Mouse (Mus musculus) midbrain, embryonic 15.5 days (tissue): Measurements from ENCODE around the gene Umad1. TPM values are rescaled to one million over a fixed set of nuclear protein-coding genes. Genes with fewer than 3 reads are reported as not detected.

Experiments used
- ATAC-seq: fragments of 200-750 bp; cut with Nextera tagmentation; replicated peaks from 2 replicates; pipeline ENCODE4 v1.8.0; 2017; ENCODE audit warnings: moderate TSS enrichment
- H3K27ac ChIP-seq: fragments of 300-500 bp; sonication (generic); 2 replicates; pipeline ENCODE4 v1.5.1; 2015; ENCODE audit warnings: mild to moderate bottlenecking, inconsistent platforms
- H3K27me3 ChIP-seq: fragments of 300-500 bp; sonication (generic); replicated peaks from 2 replicates; pipeline ENCODE4 v1.6.1; 2015; ENCODE audit warnings: inconsistent platforms
- H3K36me3 ChIP-seq: fragments of 300-500 bp; sonication (generic); replicated peaks from 2 replicates; pipeline ENCODE4 v1.6.1; 2015; ENCODE audit warnings: inconsistent platforms
- H3K4me1 ChIP-seq: fragments of 300-500 bp; sonication (generic); 2 replicates; pipeline ENCODE4 v1.6.1; 2015; ENCODE audit warnings: inconsistent platforms
- H3K4me2 ChIP-seq: fragments of 300-500 bp; sonication (generic); 2 replicates; pipeline ENCODE4 v1.6.1; 2015; ENCODE audit warnings: inconsistent platforms, mild to moderate bottlenecking, moderate library complexity
- H3K4me3 ChIP-seq: fragments of 300-500 bp; sonication (generic); 2 replicates; pipeline ENCODE4 v1.5.1; 2015; ENCODE audit warnings: mild to moderate bottlenecking, inconsistent platforms
- H3K9ac ChIP-seq: fragments of 300-500 bp; sonication (generic); 2 replicates; pipeline ENCODE4 v1.6.1; 2015; ENCODE audit warnings: mild to moderate bottlenecking, inconsistent platforms
- H3K9me3 ChIP-seq: fragments of 300-500 bp; sonication (generic); 2 replicates; pipeline ENCODE4 v1.6.1; 2016; ENCODE audit warnings: inconsistent platforms
- WGBS: fragments of 180-500 bp; shearing (Covaris S2); methylation state at CpG from one replicate; pipeline ENCODE4 v1.1.7; 2015; ENCODE audit warnings: mixed read lengths; 5-methylcytosine and 5-hydroxymethylcytosine counted together
- polyA plus RNA-seq: library from polyadenylated mRNA; unstranded; fragments of >200 nt; fragmentation: Nextera tagmentation; extraction: Ambion mirVana; gene quantifications from 2 replicates; pipeline ENCODE4 v1.2.1, GENCODE M21; 2015

Umad1 gene
- 56.7 and 59.6 TPM in 2 replicates for polyA plus RNA-seq

DNA sequence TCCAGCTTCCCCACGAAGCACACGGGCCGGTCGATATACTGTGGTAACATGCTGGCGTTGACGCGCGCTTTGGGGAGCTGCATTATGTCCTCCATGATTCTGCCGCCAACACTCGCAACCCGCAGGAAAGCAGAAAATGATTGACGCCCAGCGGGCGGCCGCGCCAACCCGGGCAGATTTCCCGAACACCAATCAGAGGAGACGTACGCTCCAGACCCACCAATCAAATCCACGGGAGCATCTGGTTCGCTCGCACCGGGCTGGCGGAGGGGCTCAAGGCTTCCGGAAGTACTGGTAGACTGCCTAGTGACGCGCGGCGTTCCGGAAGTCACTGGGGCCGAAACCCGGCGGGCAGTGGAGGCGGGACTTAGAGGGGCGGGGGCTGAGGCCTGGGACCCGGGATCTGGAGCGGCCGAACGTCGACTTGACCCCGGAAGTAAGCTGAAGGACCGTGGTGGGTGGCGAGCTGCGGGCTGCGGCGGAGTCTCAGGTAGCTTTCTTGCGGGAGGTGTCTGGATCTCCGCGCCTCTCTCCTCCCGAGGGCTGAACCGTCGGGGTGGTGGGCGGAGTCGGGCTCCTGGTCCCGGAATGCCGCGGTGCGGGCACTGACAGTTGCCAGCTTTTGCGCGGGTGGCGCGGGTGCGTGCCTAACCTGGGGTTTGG is at the start of gene Umad1, which contains the start of the genes Rpa3 and Gm45062:
Gene Umad1 (plus strand): TSS at position 285 of the 663 bp plus-strand sequence.
Gene Rpa3 (minus strand): TSS at position 170 of the 663 bp plus-strand sequence.
Gene Gm45062 (plus strand): TSS at position 447 of the 663 bp plus-strand sequence.
- peak within 1 kb of the TSS; percentile 89 for H3K27ac ChIP-seq
- peak within 1 kb of the TSS; percentile 72 for H3K9ac ChIP-seq
- no peaks in the 10 kb centered on the region; the same call in 1 of the 2 replicates for H3K36me3 ChIP-seq
- WGBS = under 1% methylated on average over 64 of the region's 64 CpGs
- H3K4me1 ChIP-seq = peaks cover 26% of the 10 kb centered on the region
- H3K27me3 ChIP-seq = no peaks in the 10 kb centered on the region
- peak within 1 kb of the TSS; percentile 80 for H3K4me3 ChIP-seq
- ATAC-seq = peak; percentile 100
- no peaks in the 10 kb centered on the region for H3K9me3 ChIP-seq
- H3K4me2 ChIP-seq = peak within 1 kb of the TSS; percentile 85

DNA sequence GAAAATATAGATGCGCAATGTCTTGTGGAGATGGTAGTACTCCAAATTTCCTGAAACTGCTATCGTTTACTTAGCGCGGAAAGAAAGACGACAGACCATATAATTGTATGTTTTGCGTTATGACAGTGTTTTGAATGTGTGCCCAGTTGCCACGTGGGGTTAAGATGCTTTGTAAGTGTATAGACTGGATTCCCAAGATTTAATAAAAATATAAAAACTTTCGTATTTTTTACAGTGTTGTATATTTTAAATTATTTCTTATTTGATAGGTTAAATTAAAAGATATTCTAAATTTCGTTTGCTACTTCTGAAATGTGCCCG is 49.3 kb upstream of the Umad1 start:
- Histone ChIP-seq H3K4me1 (peaks cover 12% of the 10 kb centered on the region), H3K9me3 (no peaks in the 10 kb centered on the region), H3K36me3 (no peaks in the 10 kb centered on the region; the same call in 1 of the 2 replicates), H3K27ac (peak overlapping the region; percentile 95), H3K4me3 (peak overlapping the region; percentile 97), H3K4me2 (peak overlapping the region; percentile 56), H3K27me3 (no peaks in the 10 kb centered on the region), H3K9ac (peak overlapping the region; percentile 92)
- ATAC-seq = peak; percentile 28
- 11% methylated on average over 10 of the region's 10 CpGs for WGBS

GRCm38 (mm10) chr6:8210661-8211060 is 48.4 kb upstream of the Umad1 start:
- Histone ChIP-seq H3K27ac (no peak overlapping the region), H3K36me3 (no peaks in the 10 kb centered on the region; the same call in 1 of the 2 replicates), H3K9ac (no peak overlapping the region), H3K9me3 (no peaks in the 10 kb centered on the region), H3K4me1 (peaks cover 12% of the 10 kb centered on the region), H3K4me3 (peak overlapping the region; percentile 97; the same call in 1 of the 2 replicates), H3K4me2 (peak overlapping the region; percentile 56), H3K27me3 (no peaks in the 10 kb centered on the region)
- no peak for ATAC-seq
- WGBS = 93% methylated on average over 3 of the region's 3 CpGs

DNA sequence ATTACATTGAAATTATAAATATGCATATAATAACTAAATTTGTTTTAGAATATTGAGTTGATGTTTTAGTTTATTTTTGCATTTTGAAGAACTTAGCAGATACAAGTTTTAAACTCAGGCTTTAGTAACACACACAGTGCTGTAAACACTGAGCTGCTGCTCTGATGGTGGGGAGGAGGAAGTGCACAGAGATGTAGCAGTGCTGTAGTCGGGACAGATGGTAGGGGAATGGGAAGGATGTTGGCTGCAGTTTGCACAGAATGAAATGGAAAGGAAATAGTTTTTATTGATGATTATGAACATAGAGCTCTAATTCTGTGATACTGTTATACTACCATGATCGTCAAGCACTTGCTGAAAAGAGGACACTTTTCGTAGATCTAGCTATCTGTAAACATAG is 32.1 kb upstream of the Umad1 start:
- no peak for ATAC-seq
- H3K9ac ChIP-seq = no peak overlapping the region
- H3K4me1 ChIP-seq = no peaks in the 10 kb centered on the region
- no peak overlapping the region for H3K4me2 ChIP-seq
- peaks cover 2% of the 10 kb centered on the region; the same call in 1 of the 2 replicates for H3K36me3 ChIP-seq
- no peak overlapping the region for H3K4me3 ChIP-seq
- WGBS = 90% methylated on average over 3 of the region's 3 CpGs
- H3K27me3 ChIP-seq = no peaks in the 10 kb centered on the region
- H3K9me3 ChIP-seq = no peaks in the 10 kb centered on the region
- H3K27ac ChIP-seq = no peak overlapping the region

DNA sequence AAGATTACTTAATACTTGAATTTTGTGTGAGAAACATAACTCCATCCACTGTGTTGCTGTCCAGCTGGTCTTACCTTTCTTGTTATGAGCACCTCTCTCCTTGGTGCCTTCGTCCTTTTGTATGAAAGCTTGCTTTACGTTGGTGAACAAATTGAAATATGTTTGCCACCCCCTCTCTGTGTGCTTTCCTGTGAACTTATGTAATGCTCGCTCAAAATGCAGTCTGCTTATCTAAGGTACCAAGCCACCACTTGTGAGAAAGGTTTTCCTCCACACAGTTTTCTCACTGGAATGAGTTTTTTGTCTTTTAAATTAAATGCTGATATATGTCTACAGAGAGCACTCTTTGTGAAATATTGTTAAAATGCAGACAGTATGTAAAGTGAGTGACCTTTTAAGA is 30.5 kb upstream of the Umad1 start:
- WGBS = 89% methylated on average over 3 of the region's 3 CpGs
- Histone ChIP-seq H3K27ac (no peak overlapping the region), H3K9me3 (no peaks in the 10 kb centered on the region), H3K27me3 (no peaks in the 10 kb centered on the region), H3K9ac (no peak overlapping the region), H3K4me1 (no peaks in the 10 kb centered on the region), H3K4me2 (no peak overlapping the region), H3K4me3 (no peak overlapping the region), H3K36me3 (0 out of 2 replicates have a peak, but pooled peaks cover 2% of the 10 kb centered on the region)
- ATAC-seq = no peak

DNA sequence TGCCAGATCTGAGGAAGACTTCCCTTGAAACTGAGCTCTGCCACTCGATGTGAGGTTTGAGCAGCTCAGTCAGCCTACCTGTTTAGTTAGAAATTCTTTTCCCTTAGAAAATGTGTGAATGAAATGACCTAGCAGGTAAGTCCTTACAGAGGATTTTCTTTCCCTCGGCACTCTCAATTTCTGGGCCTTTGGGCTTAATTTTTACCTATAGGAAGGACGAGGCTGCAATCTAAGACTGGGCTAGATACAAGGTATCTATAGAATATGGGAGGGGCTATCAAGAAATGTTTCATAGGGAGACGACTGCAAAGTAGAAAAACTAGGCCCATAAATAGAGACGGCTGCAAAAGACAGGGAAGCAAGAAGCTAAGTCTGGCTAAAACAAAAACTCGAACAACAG is 772 bp upstream of the Umad1 start:
- Histone ChIP-seq H3K4me1 (peaks cover 26% of the 10 kb centered on the region), H3K27me3 (no peaks in the 10 kb centered on the region), H3K4me3 (peak overlapping the region; percentile 80), H3K27ac (peak overlapping the region; percentile 83), H3K9me3 (no peaks in the 10 kb centered on the region), H3K4me2 (peak overlapping the region; percentile 69), H3K9ac (peak overlapping the region; percentile 72), H3K36me3 (no peaks in the 10 kb centered on the region; the same call in 1 of the 2 replicates)
- ATAC-seq = no peak
- 8% methylated on average over 6 of the region's 6 CpGs for WGBS

DNA sequence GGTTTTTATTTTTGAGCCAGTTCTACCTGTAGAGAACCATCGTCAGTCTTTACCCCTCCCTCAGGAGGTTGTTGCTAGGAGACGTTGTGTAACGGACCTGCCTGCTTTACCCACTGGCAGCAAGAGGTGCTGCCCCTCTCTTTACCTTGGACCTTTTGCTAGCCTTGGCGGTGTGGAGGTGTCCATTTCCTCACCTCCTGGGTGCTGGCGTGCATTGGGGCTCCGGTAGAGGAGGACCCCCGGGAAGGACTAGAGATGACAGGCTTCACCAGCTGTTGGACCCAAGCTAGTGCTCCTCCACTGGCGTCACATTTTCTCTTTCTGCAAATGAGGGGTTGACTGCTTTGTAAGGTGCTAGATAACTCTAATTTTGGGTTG is 568 bp downstream of the Umad1 start:
- WGBS = under 1% methylated on average over 8 of the region's 8 CpGs
- ATAC-seq = no peak

DNA sequence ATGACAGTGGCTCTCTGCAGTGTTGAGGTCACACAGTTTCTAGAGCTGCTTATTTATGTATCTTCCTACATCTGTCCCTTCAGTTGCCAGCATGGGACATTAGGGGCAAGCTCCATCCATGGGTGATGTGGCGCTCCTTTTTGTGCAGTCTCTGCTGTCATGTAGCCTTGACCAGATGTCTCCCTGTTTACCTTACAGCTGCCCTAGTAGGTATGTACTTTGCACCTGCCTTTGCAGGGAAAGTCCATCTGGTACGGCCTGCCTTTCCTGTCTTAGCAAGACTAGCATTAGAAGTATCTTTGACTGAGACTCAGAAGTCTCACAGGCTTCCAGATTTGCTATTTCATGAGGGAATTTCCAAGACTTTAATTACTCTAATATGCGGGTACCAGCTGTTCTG is 12.0 kb downstream of the Umad1 start:
- H3K4me1 ChIP-seq = no peaks in the 10 kb centered on the region
- H3K9ac ChIP-seq = no peak overlapping the region
- H3K36me3 ChIP-seq = peaks cover 4% of the 10 kb centered on the region; the same call in 1 of the 2 replicates
- no peak overlapping the region for H3K4me2 ChIP-seq
- H3K9me3 ChIP-seq = no peaks in the 10 kb centered on the region
- no peak for ATAC-seq
- no peak overlapping the region for H3K4me3 ChIP-seq
- no peak overlapping the region for H3K27ac ChIP-seq
- no peaks in the 10 kb centered on the region for H3K27me3 ChIP-seq
- 89% methylated on average over 3 of the region's 3 CpGs for WGBS

More for the DNA sequence above, 568 bp downstream of the Umad1 start:
- H3K4me3 ChIP-seq = peak overlapping the region; percentile 80
- peak overlapping the region; percentile 71 for H3K9ac ChIP-seq
- no peaks in the 10 kb centered on the region for H3K27me3 ChIP-seq
- H3K27ac ChIP-seq = peak overlapping the region; percentile 89
- H3K9me3 ChIP-seq = no peaks in the 10 kb centered on the region
- peak overlapping the region; percentile 85 for H3K4me2 ChIP-seq
- peaks cover 26% of the 10 kb centered on the region for H3K4me1 ChIP-seq
- H3K36me3 ChIP-seq = no peaks in the 10 kb centered on the region; the same call in 1 of the 2 replicates

DNA sequence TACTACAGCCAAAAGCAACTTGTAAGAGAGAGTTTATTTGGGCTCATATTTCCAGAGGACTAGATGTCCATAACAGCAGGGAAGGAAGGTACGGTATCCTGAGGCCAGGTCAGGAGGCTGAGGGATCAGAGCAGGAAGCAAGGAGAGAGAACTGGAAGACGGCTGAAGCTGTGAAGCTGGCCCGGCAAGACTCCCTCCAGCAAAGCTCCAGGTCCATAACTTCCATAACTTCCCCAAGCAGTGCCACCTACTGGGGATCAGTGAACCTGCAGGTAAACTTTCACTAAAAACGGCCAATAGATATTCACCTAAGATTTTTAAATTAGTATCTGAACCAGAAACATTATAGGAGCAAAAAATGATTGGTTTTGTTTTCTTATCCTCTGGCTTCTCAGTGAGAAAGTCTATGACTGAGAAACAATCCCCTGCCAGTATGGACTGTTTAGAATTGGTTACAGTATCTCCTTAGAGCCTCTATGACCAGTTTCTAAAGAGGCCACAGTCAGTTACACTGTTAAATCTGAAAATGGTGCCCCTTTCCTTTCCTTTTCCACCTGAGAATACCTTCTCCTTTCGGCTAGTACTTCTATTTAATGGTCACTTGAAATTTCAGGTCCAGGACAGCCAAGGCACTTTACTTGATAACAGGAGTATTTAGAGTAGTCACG is 15.4 kb downstream of the Umad1 start:
- Histone ChIP-seq H3K27me3 (no peaks in the 10 kb centered on the region), H3K36me3 (peaks cover 4% of the 10 kb centered on the region; the same call in 1 of the 2 replicates), H3K27ac (no peak overlapping the region), H3K4me2 (no peak overlapping the region), H3K9me3 (no peaks in the 10 kb centered on the region), H3K4me1 (no peaks in the 10 kb centered on the region), H3K9ac (no peak overlapping the region), H3K4me3 (no peak overlapping the region)
- ATAC-seq = 0 out of 2 replicates have a peak, but pooled peaks have one; percentile 48
- 36% methylated on average over 6 of the region's 6 CpGs for WGBS

DNA sequence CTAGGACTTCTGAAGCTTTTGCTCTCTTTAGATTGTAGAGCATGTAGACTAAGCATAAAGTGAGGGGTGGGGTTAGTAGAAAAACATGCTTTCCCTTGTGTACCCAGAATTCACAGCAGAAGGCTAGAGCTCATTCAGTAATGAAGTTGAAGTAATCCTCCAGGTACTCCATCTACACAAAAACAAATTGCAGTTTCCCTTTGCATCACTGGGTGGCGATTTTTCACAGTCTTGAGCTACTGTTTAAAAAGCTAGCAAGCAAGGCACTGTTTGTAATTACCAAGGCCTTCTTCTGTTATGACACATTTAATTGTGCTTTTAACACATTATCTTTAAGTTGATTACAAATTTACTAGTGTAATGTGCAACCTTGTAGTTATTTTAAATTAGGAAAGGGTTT is 16.0 kb downstream of the Umad1 start:
- Histone ChIP-seq H3K4me3 (no peak overlapping the region), H3K9ac (no peak overlapping the region), H3K4me2 (no peak overlapping the region), H3K27ac (no peak overlapping the region), H3K36me3 (peaks cover 4% of the 10 kb centered on the region; the same call in 1 of the 2 replicates), H3K27me3 (no peaks in the 10 kb centered on the region), H3K4me1 (no peaks in the 10 kb centered on the region), H3K9me3 (no peaks in the 10 kb centered on the region)
- 7% methylated on average over 1 of the region's 1 CpGs for WGBS
- peak; percentile 66; the same call in 1 of the 2 replicates for ATAC-seq

GRCm38 (mm10) chr6:8276431-8276830 is 17.3 kb downstream of the Umad1 start:
- no peak overlapping the region for H3K27ac ChIP-seq
- no peaks in the 10 kb centered on the region for H3K4me1 ChIP-seq
- WGBS = 87% methylated on average over 4 of the region's 4 CpGs
- H3K9me3 ChIP-seq = no peaks in the 10 kb centered on the region
- H3K4me2 ChIP-seq = no peak overlapping the region
- H3K27me3 ChIP-seq = no peaks in the 10 kb centered on the region
- H3K36me3 ChIP-seq = no peaks in the 10 kb centered on the region
- H3K4me3 ChIP-seq = no peak overlapping the region
- no peak for ATAC-seq
- no peak overlapping the region for H3K9ac ChIP-seq

GRCm38 (mm10) chr6:8278426-8279002 is 19.4 kb downstream of the Umad1 start:
- ATAC-seq = no peak
- H3K27ac ChIP-seq = no peak overlapping the region
- no peaks in the 10 kb centered on the region for H3K27me3 ChIP-seq
- no peaks in the 10 kb centered on the region for H3K36me3 ChIP-seq
- no peak overlapping the region for H3K9ac ChIP-seq
- H3K4me3 ChIP-seq = no peak overlapping the region
- H3K9me3 ChIP-seq = no peaks in the 10 kb centered on the region
- 75% methylated on average over 5 of the region's 5 CpGs for WGBS
- H3K4me2 ChIP-seq = no peak overlapping the region
- H3K4me1 ChIP-seq = no peaks in the 10 kb centered on the region
